Mouse (Mus musculus) forebrain, embryonic 13.5 days (tissue): Measurements from ENCODE around the gene March1. TPM values are rescaled to one million over a fixed set of nuclear protein-coding genes. Genes with fewer than 3 reads are reported as not detected.

Source experiments
- ATAC-seq: fragments of 200-750 bp; cut with Nextera tagmentation; 2 replicates; pipeline ENCODE4 v1.8.0; 2017
- H3K27ac ChIP-seq: fragments of 300-500 bp; sonication (generic); 2 replicates; pipeline ENCODE4 v1.5.1; 2015; ENCODE audit warnings: inconsistent platforms, mild to moderate bottlenecking, moderate library complexity
- H3K27me3 ChIP-seq: fragments of 300-500 bp; sonication (generic); 2 replicates; pipeline ENCODE4 v1.6.1; 2015; ENCODE audit warnings: mild to moderate bottlenecking, inconsistent platforms
- H3K36me3 ChIP-seq: fragments of 300-500 bp; sonication (generic); 2 replicates; pipeline ENCODE4 v1.6.1; 2015; ENCODE audit warnings: mild to moderate bottlenecking, inconsistent platforms; ENCODE audit not compliant: poor library complexity, severe bottlenecking
- H3K4me1 ChIP-seq: fragments of 300-500 bp; sonication (generic); 2 replicates; pipeline ENCODE4 v1.6.1; 2015; ENCODE audit warnings: inconsistent platforms
- H3K4me2 ChIP-seq: fragments of 300-500 bp; sonication (generic); 2 replicates; pipeline ENCODE4 v1.6.1; 2015; ENCODE audit warnings: inconsistent platforms, mild to moderate bottlenecking, moderate library complexity
- H3K4me3 ChIP-seq: fragments of 300-500 bp; sonication (generic); 2 replicates; pipeline ENCODE4 v1.5.1; 2015; ENCODE audit warnings: mild to moderate bottlenecking, inconsistent platforms
- H3K9ac ChIP-seq: fragments of 300-500 bp; sonication (generic); 2 replicates; pipeline ENCODE4 v1.6.1; 2015; ENCODE audit warnings: mild to moderate bottlenecking, inconsistent platforms
- H3K9me3 ChIP-seq: fragments of 300-500 bp; sonication (generic); replicated peaks from 2 replicates; pipeline ENCODE4 v1.6.1; 2016; ENCODE audit warnings: inconsistent platforms
- WGBS: fragments of 180-500 bp; shearing (Covaris S2); methylation state at CpG from one replicate; pipeline ENCODE4 v1.1.7; 2015; 5-methylcytosine and 5-hydroxymethylcytosine counted together
- polyA plus RNA-seq: library from polyadenylated mRNA; unstranded; fragments of >200 nt; fragmentation: Nextera tagmentation; extraction: Ambion mirVana; gene quantifications from 2 replicates; pipeline ENCODE4 v1.2.1, GENCODE M21; 2015

Gene March1
- polyA plus RNA-seq, 1 experiment from 2014 or later: 12.4 TPM

DNA sequence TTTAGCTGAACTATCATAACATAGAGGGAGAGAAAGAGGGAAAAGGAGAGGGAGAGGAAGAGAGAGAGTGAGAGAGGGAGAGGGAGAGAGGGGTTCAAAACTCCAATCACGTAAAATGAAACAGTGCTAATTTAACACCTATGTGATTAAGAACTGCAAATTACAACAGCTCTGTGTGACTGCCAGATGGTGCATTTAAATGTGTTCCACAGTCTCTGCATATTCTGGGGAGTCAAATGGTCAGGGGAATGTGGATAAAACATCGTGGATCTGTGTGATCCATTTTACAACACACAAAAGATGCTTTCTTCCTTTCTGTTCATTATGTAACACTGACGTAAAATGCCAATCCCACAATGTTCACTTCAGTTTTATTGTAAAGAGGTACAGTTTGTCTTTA, 416.0 kb downstream of the March1 start:
- ATAC-seq: peak; percentile 57; the same call in 1 of the 2 replicates
- Histone ChIP-seq H3K27ac (no peak overlapping the region), H3K27me3 (no peaks in the 10 kb centered on the region), H3K4me1 (no peaks in the 10 kb centered on the region), H3K9ac (no peak overlapping the region), H3K36me3 (no peaks in the 10 kb centered on the region), H3K9me3 (no peaks in the 10 kb centered on the region), H3K4me3 (no peak overlapping the region), H3K4me2 (no peak overlapping the region)
- 63% methylated on average over 3 of the region's 3 CpGs for WGBS

DNA sequence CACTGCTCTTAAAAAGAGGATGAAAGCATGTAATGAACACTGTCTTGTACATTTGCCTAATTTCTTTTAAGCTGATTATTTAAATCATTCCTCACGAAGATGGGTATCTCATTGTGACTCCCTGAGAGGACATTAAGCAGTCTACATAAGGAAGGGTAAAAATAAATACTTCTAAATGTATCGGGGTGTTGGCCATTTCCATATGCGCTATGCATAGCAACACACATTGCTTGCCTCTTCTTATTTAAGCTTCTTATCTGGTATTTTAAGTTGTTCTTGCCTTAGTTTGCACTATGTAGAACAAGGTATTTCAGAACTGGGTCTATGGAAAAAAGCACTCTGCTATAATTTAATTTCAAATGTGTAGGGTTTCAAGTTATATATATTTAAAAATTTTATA, 416.7 kb downstream of the March1 start:
- no peaks in the 10 kb centered on the region for H3K4me1 ChIP-seq
- H3K9me3 ChIP-seq: no peaks in the 10 kb centered on the region
- 87% methylated on average over 3 of the region's 3 CpGs for WGBS
- no peaks in the 10 kb centered on the region for H3K27me3 ChIP-seq
- H3K4me3 ChIP-seq: no peak overlapping the region
- no peak overlapping the region for H3K27ac ChIP-seq
- H3K9ac ChIP-seq: no peak overlapping the region
- no peak overlapping the region for H3K4me2 ChIP-seq
- H3K36me3 ChIP-seq: no peaks in the 10 kb centered on the region
- ATAC-seq: no peak

DNA sequence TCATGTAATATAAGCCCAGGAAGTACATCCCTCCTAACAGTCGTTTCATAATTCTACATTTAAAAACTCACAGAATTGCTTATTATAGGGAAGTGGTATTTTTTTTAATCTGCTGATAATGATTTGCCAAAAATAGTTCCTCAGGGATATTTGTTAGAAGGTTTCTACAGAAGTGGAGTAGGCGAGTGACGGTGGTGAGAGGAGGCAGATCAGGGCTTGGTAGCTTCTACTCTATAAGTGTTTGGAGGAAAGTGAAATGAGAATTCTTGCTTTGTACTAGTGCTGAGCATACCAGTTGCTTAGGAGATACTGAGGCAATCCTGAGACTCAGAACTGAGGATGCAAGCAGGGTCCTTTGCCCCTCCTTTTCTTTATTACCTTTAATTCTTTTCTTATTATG, 476.5 kb downstream of the March1 start:
- Histone ChIP-seq H3K9ac (no peak overlapping the region), H3K27ac (no peak overlapping the region), H3K36me3 (no peaks in the 10 kb centered on the region), H3K27me3 (no peaks in the 10 kb centered on the region), H3K4me3 (no peak overlapping the region), H3K4me2 (no peak overlapping the region), H3K9me3 (no peaks in the 10 kb centered on the region), H3K4me1 (no peaks in the 10 kb centered on the region)
- 95% methylated on average over 3 of the region's 3 CpGs for WGBS
- ATAC-seq: no peak

DNA sequence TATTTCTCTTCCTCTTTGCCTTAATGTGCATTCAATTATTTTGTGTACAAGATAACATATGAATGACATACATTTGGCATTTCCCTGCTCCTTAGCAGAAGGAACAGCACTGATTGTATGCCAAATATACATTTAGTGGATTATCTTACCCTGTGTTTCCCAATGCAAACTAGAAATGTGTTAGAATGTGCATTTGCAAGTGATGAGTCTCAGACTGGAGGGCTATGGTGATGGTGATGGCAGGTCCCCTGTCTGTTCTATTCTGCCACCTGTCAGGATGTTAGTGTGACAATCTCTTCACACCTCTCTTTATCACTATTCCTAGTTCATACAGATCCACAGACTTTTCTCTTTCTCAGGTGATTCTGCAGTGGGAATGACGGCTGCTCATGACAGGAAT, 480.4 kb downstream of the March1 start:
- Histone ChIP-seq H3K27me3 (no peaks in the 10 kb centered on the region), H3K27ac (no peak overlapping the region), H3K4me3 (no peak overlapping the region), H3K36me3 (no peaks in the 10 kb centered on the region), H3K9ac (no peak overlapping the region), H3K4me2 (no peak overlapping the region), H3K9me3 (no peaks in the 10 kb centered on the region), H3K4me1 (no peaks in the 10 kb centered on the region)
- ATAC-seq: 0 out of 2 replicates have a peak, but pooled peaks have one; percentile 38
- WGBS: 87% methylated on average over 1 of the region's 1 CpGs

DNA sequence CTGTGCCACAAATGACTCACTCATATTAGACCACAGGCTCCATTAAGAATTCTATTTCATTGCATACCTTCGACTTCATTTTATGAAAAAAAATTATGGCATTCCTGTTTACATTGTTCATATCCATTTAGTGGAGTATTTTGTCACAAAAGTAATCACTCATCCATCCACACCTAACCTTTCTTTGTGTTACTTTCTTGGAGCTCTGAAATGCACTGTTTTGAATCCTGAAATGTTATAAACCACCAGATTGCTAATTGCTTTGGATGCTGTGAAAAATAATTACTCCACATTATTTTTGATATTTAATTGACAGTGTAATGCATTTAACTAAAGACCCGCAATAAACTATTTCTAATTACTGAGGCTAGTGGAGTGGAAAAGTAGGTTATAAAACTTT, 501.6 kb downstream of the March1 start:
- WGBS: 63% methylated on average over 2 of the region's 2 CpGs
- Histone ChIP-seq H3K27ac (no peak overlapping the region), H3K9me3 (no peaks in the 10 kb centered on the region), H3K27me3 (no peaks in the 10 kb centered on the region), H3K36me3 (no peaks in the 10 kb centered on the region), H3K4me2 (no peak overlapping the region), H3K9ac (no peak overlapping the region), H3K4me1 (no peaks in the 10 kb centered on the region), H3K4me3 (no peak overlapping the region)
- no peak for ATAC-seq

DNA sequence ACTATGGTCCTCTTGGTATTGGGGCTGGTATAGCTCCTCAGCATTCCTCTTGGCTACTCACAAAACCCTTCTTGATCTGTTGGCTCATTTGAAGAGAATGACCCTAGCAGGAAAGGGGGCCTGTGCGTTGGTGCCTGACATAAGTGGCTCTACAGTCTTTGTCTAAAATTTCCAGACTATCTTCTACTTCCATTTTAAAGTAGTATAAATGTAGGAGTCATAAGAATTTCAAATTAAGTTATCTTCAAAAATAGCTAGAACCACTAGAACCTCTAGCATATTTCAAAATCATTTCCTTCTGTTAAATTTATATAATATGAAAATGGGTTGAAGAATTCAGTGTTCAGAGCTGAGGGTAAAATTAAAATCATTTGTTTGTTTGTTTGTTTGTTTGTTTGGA, 541.9 kb downstream of the March1 start:
- Histone ChIP-seq H3K27ac (no peak overlapping the region), H3K36me3 (no peaks in the 10 kb centered on the region), H3K4me3 (no peak overlapping the region), H3K4me1 (no peaks in the 10 kb centered on the region), H3K9ac (no peak overlapping the region), H3K9me3 (no peaks in the 10 kb centered on the region), H3K27me3 (no peaks in the 10 kb centered on the region), H3K4me2 (no peak overlapping the region)
- ATAC-seq: no peak
- 92% methylated on average over 1 of the region's 1 CpGs for WGBS

DNA sequence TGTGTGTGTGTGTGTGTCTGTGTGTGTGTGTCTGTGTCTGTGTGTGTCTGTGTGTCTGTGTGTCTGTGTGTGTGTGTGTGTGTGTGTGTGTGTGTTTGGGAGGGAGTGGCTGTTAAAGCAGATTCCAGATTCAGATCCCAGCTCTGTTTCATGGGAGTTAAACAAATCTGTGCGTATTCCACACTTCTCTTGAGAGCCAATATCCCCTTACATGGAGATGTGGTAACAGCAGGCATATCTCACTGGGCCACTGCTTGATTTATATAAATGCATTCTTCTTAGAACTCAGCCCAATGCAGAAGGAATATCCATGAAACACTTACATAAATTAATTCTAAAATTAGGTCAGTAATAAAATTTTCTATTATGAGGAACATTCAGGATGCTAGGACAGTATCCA, 549.1 kb downstream of the March1 start:
- H3K4me2 ChIP-seq: no peak overlapping the region
- no peaks in the 10 kb centered on the region for H3K36me3 ChIP-seq
- H3K27ac ChIP-seq: no peak overlapping the region
- H3K4me1 ChIP-seq: no peaks in the 10 kb centered on the region
- WGBS: 83% methylated on average over 1 of the region's 1 CpGs
- H3K9me3 ChIP-seq: no peaks in the 10 kb centered on the region
- no peak overlapping the region for H3K4me3 ChIP-seq
- H3K27me3 ChIP-seq: no peaks in the 10 kb centered on the region
- H3K9ac ChIP-seq: no peak overlapping the region
- ATAC-seq: no peak

DNA sequence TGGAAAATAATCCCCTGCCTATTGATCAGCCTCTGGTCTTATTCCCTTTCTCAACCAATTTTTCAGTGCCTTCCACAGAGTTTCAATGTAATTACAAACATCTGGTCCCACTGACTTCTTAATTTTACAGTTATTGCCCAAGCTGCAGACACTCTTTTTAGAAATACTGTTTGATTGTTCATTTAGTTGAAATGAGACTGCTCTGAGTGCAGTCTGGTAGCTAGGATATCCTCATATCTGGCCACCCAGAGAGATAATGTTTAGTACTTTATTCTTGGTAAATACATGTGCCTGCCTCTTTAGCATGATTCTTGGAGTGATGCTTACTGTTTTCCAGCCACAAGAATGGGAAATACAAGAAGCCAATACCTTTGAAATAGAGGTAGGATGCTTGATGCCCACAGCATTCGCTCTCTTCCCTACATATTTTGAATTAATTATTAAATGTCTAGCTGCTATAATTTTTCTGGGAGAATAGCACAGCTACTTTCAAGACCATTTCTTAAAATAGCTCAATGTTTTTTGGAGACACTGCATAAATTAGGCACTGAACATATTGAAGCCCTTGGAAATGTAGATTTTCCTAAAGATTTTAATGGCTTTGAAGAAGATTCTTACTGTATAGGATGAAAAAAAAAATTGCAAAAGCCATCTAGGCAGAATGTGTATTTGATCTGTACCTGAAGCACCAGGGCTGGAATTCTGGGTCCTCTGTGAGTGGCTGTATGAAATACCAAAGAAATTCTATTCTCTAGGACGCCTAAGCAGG, 549.9 kb downstream of the March1 start:
- Histone ChIP-seq H3K36me3 (no peaks in the 10 kb centered on the region), H3K27ac (no peak overlapping the region), H3K27me3 (no peaks in the 10 kb centered on the region), H3K4me2 (no peak overlapping the region), H3K4me3 (no peak overlapping the region), H3K9me3 (no peaks in the 10 kb centered on the region), H3K4me1 (no peaks in the 10 kb centered on the region), H3K9ac (no peak overlapping the region)
- WGBS: 89% methylated on average over 2 of the region's 2 CpGs
- ATAC-seq: no peak

DNA sequence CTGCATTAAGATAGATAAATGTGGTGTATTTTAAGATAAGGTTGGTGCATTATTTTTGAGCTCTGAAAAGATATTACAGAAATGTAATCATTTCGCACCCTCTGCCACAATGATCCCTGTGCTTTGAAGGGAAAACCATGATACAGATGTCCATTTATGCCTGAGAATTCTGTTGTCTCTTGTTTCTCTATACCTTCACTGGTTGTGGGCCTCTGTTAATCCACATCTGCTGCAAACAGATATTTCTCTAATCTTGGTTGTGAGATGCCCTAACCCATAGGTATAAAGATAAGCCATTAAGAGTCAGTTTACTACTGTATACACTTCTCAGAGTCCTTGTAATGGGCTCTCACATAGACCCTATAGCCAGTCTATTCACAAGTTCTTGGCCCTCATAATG, 561.6 kb downstream of the March1 start:
- Histone ChIP-seq H3K9ac (no peak overlapping the region), H3K36me3 (no peaks in the 10 kb centered on the region), H3K4me1 (0 out of 2 replicates have a peak, but pooled peaks cover 3% of the 10 kb centered on the region), H3K4me2 (no peak overlapping the region), H3K27me3 (no peaks in the 10 kb centered on the region), H3K4me3 (no peak overlapping the region), H3K27ac (no peak overlapping the region), H3K9me3 (no peaks in the 10 kb centered on the region)
- WGBS: 97% methylated on average over 1 of the region's 1 CpGs
- ATAC-seq: no peak

DNA sequence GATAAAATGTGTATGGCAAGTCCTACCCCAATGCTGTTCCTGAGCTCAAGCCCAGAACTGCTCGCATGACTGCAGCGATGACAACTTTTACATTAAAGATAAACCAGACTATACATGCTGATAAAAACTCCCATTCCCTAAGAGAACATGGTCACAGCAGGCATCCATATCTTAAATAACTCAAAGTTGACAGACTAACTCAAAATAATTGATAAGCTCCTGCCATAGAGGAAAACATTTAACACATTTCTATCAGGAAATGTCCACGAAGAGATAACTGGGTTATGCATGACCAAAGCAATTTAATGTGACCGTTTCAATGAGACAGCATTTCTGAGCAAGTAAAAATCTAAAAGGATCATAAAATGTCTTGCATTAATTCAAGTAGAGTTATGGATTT, 563.6 kb downstream of the March1 start:
- no peak overlapping the region for H3K4me3 ChIP-seq
- ATAC-seq: no peak
- no peaks in the 10 kb centered on the region for H3K9me3 ChIP-seq
- H3K27me3 ChIP-seq: no peaks in the 10 kb centered on the region
- H3K4me2 ChIP-seq: no peak overlapping the region
- H3K4me1 ChIP-seq: 0 out of 2 replicates have a peak, but pooled peaks cover 3% of the 10 kb centered on the region
- H3K9ac ChIP-seq: no peak overlapping the region
- WGBS: 92% methylated on average over 4 of the region's 4 CpGs
- no peaks in the 10 kb centered on the region for H3K36me3 ChIP-seq
- H3K27ac ChIP-seq: no peak overlapping the region

DNA sequence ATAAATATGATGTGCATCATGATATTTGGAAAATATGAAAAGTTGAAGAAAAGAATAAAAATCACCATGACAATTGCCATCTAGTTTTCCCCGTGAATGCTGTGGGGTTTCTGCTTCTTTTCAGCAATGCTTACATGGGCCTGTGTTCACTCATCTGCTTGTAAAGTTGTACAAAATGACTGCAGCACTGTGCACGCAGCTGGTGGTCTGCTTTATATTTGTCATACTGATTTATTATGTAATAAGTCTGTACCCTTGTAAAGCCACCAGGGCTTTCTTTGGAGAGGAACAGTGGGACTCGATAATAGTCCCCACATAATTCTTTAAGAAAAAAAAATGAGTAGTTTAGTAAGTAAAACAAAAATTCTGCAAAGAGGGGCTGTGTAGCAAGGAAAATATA, 564.6 kb downstream of the March1 start:
- Histone ChIP-seq H3K36me3 (no peaks in the 10 kb centered on the region), H3K9me3 (no peaks in the 10 kb centered on the region), H3K4me3 (no peak overlapping the region), H3K27me3 (no peaks in the 10 kb centered on the region), H3K4me1 (0 out of 2 replicates have a peak, but pooled peaks cover 3% of the 10 kb centered on the region), H3K4me2 (no peak overlapping the region), H3K9ac (no peak overlapping the region), H3K27ac (no peak overlapping the region)
- ATAC-seq: no peak
- 80% methylated on average over 3 of the region's 3 CpGs for WGBS

DNA sequence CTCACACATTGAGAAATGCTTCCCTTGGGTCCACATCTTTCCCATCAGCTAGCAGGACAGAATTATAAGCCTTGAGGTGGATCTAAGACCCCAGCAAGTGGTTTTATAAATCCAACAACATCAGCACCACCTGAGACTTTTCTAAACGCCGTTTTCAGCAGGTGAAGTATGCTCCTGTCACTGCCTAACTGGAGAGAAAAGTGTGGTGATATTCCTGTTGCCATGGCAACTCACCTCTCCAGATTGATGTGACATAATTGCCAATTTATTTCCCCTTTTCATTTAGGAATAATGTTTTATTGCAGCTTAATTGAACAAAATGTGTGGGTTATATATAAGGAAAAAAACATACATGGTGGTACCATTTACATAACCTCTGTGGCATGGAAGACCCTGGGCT, 565.8 kb downstream of the March1 start:
- Histone ChIP-seq H3K36me3 (no peaks in the 10 kb centered on the region), H3K4me2 (no peak overlapping the region), H3K9ac (no peak overlapping the region), H3K4me3 (no peak overlapping the region), H3K4me1 (0 out of 2 replicates have a peak, but pooled peaks cover 3% of the 10 kb centered on the region), H3K9me3 (no peaks in the 10 kb centered on the region), H3K27me3 (no peaks in the 10 kb centered on the region), H3K27ac (no peak overlapping the region)
- 52% methylated on average over 2 of the region's 2 CpGs for WGBS
- peak; percentile 53; the same call in 1 of the 2 replicates for ATAC-seq

DNA sequence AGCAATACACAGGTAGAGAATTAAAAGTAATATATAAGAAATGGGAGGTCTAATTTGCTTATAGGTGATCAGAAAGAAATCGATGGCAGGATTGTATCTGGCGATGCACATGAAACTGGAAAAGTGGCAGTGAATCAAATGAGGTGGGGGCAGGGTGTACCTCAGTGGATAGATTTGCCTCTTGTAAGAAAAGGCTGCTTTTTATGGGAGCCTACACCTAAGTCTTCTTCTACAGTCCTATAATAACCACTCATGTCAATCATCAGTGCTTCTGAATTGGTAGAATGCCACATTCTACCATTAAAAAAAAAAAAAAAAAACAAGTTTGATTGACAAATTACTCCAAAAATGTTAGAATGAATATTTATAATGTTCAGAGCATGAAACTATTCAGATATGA, 567.5 kb downstream of the March1 start:
- Histone ChIP-seq H3K9me3 (no peaks in the 10 kb centered on the region), H3K4me1 (0 out of 2 replicates have a peak, but pooled peaks cover 3% of the 10 kb centered on the region), H3K9ac (no peak overlapping the region), H3K4me3 (no peak overlapping the region), H3K36me3 (no peaks in the 10 kb centered on the region), H3K27ac (no peak overlapping the region), H3K4me2 (no peak overlapping the region), H3K27me3 (no peaks in the 10 kb centered on the region)
- peak; percentile 53; the same call in 1 of the 2 replicates for ATAC-seq
- WGBS: 94% methylated on average over 2 of the region's 2 CpGs
